Mouse (Mus musculus) left cerebral cortex, postnatal 36 days (tissue): ENCODE measurements around the gene Fasn. TPM values are rescaled to one million over a fixed set of nuclear protein-coding genes. Genes with fewer than 3 reads are reported as not detected.
A peak's percentile ranks its signal among the peaks of the same experiment; 100 is the strongest.
"Not testable (repeated sequence)": the region's sequence is repeated elsewhere in the genome, so short reads cannot be mapped to it uniquely, and the experiment has no call there.

ENCODE experiments used
- DNase-seq, 2 experiments: peaks; one replicate each; pipeline ENCODE4 v3.0.0; 2021 to 2022; ENCODE audit warnings: low spot score in 2 of 2, mixed read lengths in 1 of 2
- intact Hi-C: fragments of 180-260 bp; cut with DNase I; formaldehyde crosslinking; loops from one replicate; pipeline ENCODE4 v1.15.1; 2025
- total RNA-seq, 2 experiments: library from RNA; stranded (reverse); gene quantifications; 2 replicates each; pipeline ENCODE4 v1.2.3; 2021

Gene Fasn
- total RNA-seq, 2 experiments from 2014 or later, result 182 to 190 TPM

DNA sequence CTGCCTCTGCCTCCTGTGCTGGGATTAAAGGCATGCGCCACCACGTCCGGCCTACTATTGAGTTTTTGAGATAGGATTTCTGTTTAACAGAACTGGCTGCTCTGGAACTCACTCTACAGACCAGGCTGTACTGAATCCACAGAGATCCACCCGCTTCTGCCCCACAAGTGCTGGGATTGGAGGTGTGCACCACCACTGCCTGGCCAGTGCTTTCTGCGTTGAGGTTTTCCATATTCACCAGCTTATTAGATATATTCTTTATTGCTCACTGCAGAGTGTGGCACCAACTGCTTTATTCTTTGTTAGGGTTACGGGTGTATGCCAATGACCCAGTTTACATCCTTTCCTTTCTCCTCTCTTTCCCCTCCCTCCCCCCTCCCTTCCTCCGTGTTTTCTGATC is 20.1 kb downstream of the Fasn start:
- no peak for DNase-seq
- intact Hi-C loops, result no loop called here

DNA sequence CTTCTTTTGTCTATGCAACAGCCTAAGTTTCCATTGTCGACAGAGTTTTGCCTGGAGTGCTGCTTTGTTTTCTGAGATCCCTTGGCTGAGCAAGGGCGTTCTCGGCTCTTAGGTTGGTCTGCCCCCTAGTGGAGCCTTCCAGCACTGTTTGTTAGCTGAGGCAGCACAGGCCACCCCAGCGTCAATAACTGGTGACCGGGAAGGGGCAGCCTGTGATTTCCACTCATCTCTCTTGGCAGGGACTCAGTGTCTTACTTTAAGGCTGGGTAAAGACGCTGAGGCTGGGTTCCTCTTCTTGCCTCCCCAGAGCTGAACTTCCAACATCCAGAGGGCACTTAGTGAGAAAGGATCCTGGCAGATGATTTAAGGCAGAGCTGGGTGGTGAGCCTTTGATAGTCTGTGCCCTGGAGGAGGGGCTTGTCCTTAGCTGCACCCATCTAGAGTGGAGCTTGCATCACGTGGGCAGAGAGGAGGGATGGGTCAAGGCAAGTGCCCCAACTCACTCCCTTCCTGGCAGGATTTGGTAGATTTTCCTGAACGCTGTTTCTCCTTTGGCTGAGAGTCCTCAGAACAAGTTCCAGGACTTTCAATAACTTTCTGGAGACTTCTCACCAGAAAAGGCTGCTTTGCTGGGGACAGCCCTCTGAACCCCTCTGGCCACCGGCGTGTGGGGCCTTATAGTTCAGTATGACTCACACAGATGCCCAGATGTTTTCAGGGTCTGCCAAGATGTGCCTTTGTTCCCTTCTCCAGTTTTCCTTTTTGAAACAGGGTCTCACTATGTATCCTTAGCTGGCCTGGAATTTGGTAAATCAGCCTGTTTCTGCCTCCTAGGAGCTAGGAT is 24.1 kb downstream of the Fasn start:
- intact Hi-C loops, result no loop called here
- DNase-seq, result peak; percentile 79 to 84

GRCm38 (mm10) chr11:120799316-120799890 is 24.9 kb downstream of the Fasn start:
- intact Hi-C loops, result no loop called here
- DNase-seq, result no peak

GRCm38 (mm10) chr11:120798244-120798643 is 26.1 kb downstream of the Fasn start:
- intact Hi-C loops, result no loop called here
- DNase-seq, result no peak

DNA sequence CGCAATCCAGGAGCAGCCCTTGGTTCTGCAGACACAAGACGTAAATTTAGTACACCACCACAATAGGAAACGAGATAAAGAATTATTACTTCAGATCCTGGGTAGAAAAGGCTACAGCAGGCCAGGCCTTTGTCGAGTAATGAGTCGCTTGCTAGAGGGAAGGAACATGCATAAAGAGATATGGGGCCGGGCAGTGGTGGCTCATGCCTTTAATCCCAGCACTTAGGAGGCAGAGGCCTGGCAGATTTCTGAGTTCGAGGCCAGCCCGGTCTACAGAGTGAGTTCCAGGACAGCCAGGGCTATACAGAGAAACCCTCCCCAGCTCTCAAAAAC is 27.8 kb downstream of the Fasn start:
- intact Hi-C loops, result no loop called here
- no peak for DNase-seq

DNA sequence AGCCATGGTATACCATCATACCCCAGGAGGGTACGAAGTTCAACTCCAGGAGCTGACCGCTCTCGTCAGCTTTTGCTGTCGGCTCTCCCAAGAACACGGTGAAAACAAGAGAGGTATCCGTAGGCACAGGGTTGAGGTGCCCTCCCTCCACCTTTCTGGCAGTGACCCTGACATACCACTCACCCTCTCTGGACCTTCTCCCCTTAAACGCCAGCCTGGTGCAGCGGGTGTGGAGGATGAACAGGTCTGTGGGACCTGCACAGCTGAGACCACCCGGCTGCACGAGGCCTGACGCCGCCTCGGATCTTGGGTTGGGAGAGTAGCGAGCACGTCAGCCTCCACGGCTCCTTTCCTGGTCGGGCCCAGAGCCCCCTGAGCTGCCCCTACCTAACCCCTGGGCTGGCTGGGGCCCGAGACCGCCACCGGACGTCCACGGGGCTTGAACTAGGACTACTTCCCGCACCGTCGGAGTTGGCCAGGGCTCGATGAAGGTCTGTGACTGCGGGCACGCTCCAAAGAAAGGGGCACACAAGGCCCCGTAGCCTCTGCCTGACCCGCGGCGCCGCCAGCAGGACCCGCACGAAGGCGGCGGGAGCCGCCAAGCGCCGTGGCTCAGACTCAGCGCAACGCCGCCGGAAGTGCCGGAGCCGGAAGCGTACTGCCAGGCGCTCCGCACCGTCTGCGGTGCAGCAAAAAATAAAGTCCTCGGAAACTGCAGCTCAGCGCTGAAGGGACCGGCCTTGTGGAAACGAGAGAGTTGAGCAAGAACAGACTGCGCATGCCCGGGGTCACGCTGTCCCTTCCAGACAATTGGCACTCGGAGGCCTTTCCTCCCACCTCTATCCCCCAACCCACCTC is 28.4 kb downstream of the Fasn start, which contains the start of gene Dus1l:
Gene Dus1l (minus strand): TSS at position 648 of the 858 bp plus-strand sequence.
- intact Hi-C loops, result no loop called here

GRCm38 (mm10) chr11:120792652-120793051 is 31.7 kb downstream of the Fasn start:
- no peak for DNase-seq
- intact Hi-C loops, result no loop called here

More for the DNA sequence above, 28.4 kb downstream of the Fasn start, which contains the start of gene Dus1l:
- DNase-seq, result peak; percentile 97 to 98

- DNase-seq, result no peak
- intact Hi-C loops, result no loop called here
These were observed 34.5 kb downstream of the Fasn start for GRCm38 (mm10) chr11:120789810-120790209.

GRCm38 (mm10) chr11:120789355-120789754 is 35.0 kb downstream of the Fasn start:
- intact Hi-C loops, result no loop called here
- DNase-seq, result no peak

DNA sequence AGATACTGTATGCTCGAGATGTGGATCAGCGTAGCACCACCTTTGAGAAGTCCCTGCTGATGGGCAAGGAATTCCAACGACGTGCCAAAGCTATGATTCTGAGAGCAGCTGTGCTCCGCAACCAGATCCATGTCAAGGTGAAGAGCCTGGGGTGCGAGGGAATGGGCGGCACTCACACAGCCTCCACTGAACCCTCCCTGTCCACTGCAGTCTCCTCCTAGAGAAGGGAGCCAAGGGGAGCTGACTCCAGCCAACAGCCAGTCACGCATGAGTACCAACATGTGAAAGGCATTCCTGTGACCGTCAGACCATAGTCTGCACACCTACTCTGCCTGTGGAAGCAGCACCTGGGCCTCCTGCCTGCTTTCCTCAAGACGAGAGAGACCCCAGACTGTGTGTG is 35.9 kb downstream of the Fasn start:
- DNase-seq, intact Hi-C loops: not testable (repeated sequence)

DNA sequence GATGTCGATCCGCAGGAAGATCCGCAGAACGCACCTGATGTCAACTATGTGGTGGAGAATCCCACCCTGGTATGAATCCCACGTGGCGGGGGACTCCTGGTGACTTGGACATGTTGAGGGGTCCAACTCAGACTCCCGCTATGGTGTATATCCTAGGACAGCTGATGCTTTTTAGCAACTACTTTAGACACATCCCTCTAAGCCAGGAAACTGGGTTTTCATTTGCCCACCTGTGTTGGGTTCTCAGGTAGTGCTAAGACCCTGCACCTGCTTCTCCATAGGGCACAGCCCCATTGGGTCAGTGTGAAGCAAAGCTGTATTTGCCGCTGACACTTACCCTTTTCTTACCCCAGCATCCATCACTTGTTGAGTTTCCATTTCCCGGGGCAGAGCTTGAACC is 39.2 kb downstream of the Fasn start:
- no peak for DNase-seq
- intact Hi-C loops, result loop anchor here (2.0 kb wide), 1 partner anchor 40 kb away; the partner anchor contains the start of gene Fasn

GRCm38 (mm10) chr11:120784064-120784791 is 40.1 kb downstream of the Fasn start, which contains the start of the genes Rfng and Gps1:
Gene Rfng (minus strand): TSS chr11:120784207.
Gene Gps1 (plus strand): TSS chr11:120784272.
- intact Hi-C loops, result loop anchor here (2.0 kb wide), 1 partner anchor 41 kb away; the partner anchor contains the start of gene Fasn
- DNase-seq, result peak; percentile 83 to 88

DNA sequence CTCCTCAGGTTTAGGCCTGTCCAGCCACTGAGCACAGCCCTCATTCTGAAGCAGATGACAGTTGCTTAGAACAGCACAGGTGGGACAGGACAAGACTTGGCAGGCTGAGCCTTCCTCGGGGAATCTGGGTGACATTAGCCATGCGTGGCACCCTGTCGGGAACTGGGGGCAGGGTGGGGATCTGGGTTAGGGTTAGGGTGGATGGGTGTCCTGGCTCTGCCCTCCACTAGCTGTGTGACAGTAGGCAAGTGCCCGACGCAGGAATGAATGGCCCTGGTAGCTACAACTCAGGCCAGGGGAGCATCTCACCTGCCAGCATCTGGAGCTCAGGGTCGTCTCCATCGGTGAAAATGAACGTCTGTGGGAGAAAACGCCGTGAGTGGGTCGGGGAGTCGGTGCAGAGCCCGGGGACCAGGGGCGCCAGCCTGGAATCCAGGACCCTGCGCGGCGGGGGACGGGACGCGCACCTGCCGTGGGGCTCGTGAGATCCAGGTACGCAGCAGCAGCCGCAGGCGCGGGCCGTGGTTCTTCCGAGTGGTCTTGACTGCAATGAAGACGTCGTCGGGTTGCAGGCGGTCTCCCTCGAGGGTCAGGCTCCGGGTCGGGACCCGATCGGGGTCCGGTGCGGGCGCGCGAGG is 40.8 kb downstream of the Fasn start:
- intact Hi-C loops, result loop anchor here (2.0 kb wide), 1 partner anchor 41 kb away; the partner anchor contains the start of gene Fasn
- peak in 1 of 2 experiments; percentile 24 for DNase-seq

- DNase-seq, intact Hi-C loops: not testable (repeated sequence)
These were observed 43.0 kb downstream of the Fasn start for GRCm38 (mm10) chr11:120781361-120781760.

- intact Hi-C loops, result loop anchor here (10.0 kb wide), 1 partner anchor 125 kb away; no protein-coding TSS in a partner anchor
- DNase-seq, result no peak
These were observed 44.5 kb downstream of the Fasn start for GRCm38 (mm10) chr11:120779876-120780275.

- intact Hi-C loops, result loop anchor here (10.0 kb wide), 1 partner anchor 122 kb away; no protein-coding TSS in a partner anchor
- DNase-seq, result no peak
These were observed 47.2 kb downstream of the Fasn start for GRCm38 (mm10) chr11:120777123-120777522.

GRCm38 (mm10) chr11:120775774-120776469 is 48.4 kb downstream of the Fasn start:
- intact Hi-C loops, result loop anchor here (1.0 to 10.0 kb wide), 2 partner anchors 56 to 121 kb away; no protein-coding TSS in a partner anchor
- DNase-seq, result peak; percentile 90 to 93
